Mouse (Mus musculus) G1E (cell line): ENCODE measurements at regions not wholly inside any gene's neighbourhood (a gene's known extent, or its start where the extent isn't known, plus 50 kb on each side); places are given as distances from the start of the nearest gene placed in this dataset.

Experiments used
- CTCF ChIP-seq: IDR thresholded peaks from 2 replicates; pipeline ENCODE4 v1.5.1; 2012; ENCODE audit warnings: low read depth, low read length, inconsistent platforms, mixed read lengths
- GATA2 ChIP-seq: IDR thresholded peaks from 2 replicates; pipeline ENCODE4 v1.6.1; 2012; ENCODE audit warnings: low read depth, low read length, inconsistent platforms, borderline replicate concordance

- no peak for TF ChIP-seq GATA2
- no peak for TF ChIP-seq CTCF
Measured at GRCm38 (mm10) chr1:157014532-157015497, 75.4 kb upstream of the Ralgps2 start.
